ENCODE assay signal across 13 mouse cellular contexts in the genomic region with DNA sequence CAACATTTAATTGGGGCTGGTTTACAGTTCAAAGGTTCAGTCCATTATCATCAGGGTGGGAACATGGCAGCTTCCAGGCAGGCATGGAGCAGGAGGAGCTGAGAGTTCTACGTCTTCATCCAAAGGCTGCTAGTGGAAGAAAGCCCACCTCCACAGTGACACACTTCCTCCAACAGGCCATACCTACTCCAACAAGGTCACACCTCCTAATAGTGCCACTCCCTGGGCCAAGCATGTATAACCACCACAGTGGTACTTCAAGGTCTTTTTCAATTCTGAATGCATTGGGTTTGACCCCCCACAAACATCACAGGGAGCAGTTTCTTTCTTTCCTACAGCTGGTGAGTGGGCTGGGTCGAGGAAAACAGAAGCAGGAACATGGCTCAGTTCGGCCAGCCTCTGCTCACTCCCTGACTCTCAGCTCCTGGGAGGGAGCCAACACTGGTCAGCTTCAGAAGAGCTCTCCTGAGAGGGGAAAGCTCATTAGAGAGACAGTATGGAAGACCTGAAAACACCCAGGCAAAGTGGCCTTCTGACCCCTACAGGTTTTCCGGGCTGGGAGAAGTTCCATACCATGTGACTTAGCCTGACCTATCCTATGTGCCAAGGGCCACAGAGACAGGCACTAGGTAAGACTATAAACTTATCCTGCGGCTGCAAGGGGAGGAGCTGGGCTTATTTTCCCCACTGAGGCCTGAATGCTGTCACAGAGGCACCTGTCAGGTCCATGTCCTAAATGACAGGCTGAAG.
"Had no signal": no experiment of that assay in that cellular context is flagged by ENCODE, and none has a peak within 500 bp of the region (broad histone marks: within the 10 kb centered on the region; RNA-seq: fewer than 3 reads in every experiment).

No protein-coding gene starts in this region.

- H3K27ac ChIP-seq: kidney, postnatal 0 days; left cerebral cortex, adult 2 months; liver, embryonic 15.5 days; lung, embryonic 15.5 days had no signal

- H3K4me1 ChIP-seq: liver, embryonic 15.5 days; lung, embryonic 15.5 days had no signal

- DNase-seq: kidney, postnatal 25 days; layer of hippocampus, postnatal 36 days; lung, adult 18-20 months; lung, postnatal 10 days; lung, postnatal 36 days; midbrain, embryonic 14.5 days; thymus, adult 18-20 months; thymus, postnatal 36 days had no signal

- H3K36me3 ChIP-seq: liver, embryonic 15.5 days; lung, embryonic 15.5 days had no signal

- H3K9me3 ChIP-seq: liver, embryonic 15.5 days; lung, embryonic 15.5 days had no signal

- H3K9ac ChIP-seq: liver, embryonic 15.5 days; lung, embryonic 15.5 days had no signal

- H3K4me3 ChIP-seq: left cerebral cortex, adult 2 months; liver, embryonic 15.5 days; lung, embryonic 15.5 days; megakaryocyte, embryonic 14.5 days had no signal

- H3K27me3 ChIP-seq: liver, embryonic 15.5 days; lung, embryonic 15.5 days had no signal
